Mouse (Mus musculus): ENCODE data around the gene Vps45. TPM values are rescaled to one million over a fixed set of nuclear protein-coding genes. Genes with fewer than 3 reads are reported as not detected.

Vps45 gene
- polyA plus RNA-seq, 1 experiment = 33.3 TPM

GRCm38 (mm10) chr3:96017461-96017860 lies 40.8 kb downstream of the Vps45 start:
- no peak for DNase-seq
- Histone ChIP-seq H3K27me3 (ENCODE audit: control insufficient read depth, insufficient read depth, low read length) (no peaks in the 10 kb centered on the region), H3K4me3 (replicated peaks; ENCODE audit: insufficient read depth, low read depth, low read length) (no peak overlapping the region), H3K27ac (ENCODE audit: insufficient read depth, low read length) (no peak overlapping the region), H3K4me1 (ENCODE audit: control insufficient read depth, insufficient read depth, low read length) (peaks cover 6% of the 10 kb centered on the region; the same call in 1 of the 2 replicates)
- TF ChIP-seq POLR2A (IDR thresholded peaks at IDR 0.05; ENCODE audit: borderline replicate concordance, insufficient read depth, low read length) (no peak), CTCF (IDR thresholded peaks at IDR 0.05; ENCODE audit: borderline replicate concordance, insufficient read depth, low read depth, low read length) (no peak)
- WGBS = 71% methylated on average over 5 of the region's 5 CpGs

- TF ChIP-seq CTCF (IDR thresholded peaks at IDR 0.05; ENCODE audit: borderline replicate concordance, insufficient read depth, low read depth, low read length) = no peak
- TF ChIP-seq POLR2A (IDR thresholded peaks at IDR 0.05; ENCODE audit: borderline replicate concordance, insufficient read depth, low read length) = no peak
Observed at GRCm38 (mm10) chr3:96016257-96016889, 41.9 kb downstream of the Vps45 start.

GRCm38 (mm10) chr3:96015681-96016080 lies 42.6 kb downstream of the Vps45 start:
- WGBS = 51% methylated on average over 2 of the region's 2 CpGs
- no peak for TF ChIP-seq CTCF (IDR thresholded peaks at IDR 0.05; ENCODE audit: borderline replicate concordance, insufficient read depth, low read depth, low read length)
- TF ChIP-seq POLR2A (IDR thresholded peaks at IDR 0.05; ENCODE audit: borderline replicate concordance, insufficient read depth, low read length) = no peak
- no peak for DNase-seq
- Histone ChIP-seq H3K4me3 (replicated peaks; ENCODE audit: insufficient read depth, low read depth, low read length) (no peak overlapping the region), H3K4me1 (ENCODE audit: control insufficient read depth, insufficient read depth, low read length) (peaks cover 9% of the 10 kb centered on the region; the same call in 1 of the 2 replicates), H3K27ac (ENCODE audit: insufficient read depth, low read length) (no peak overlapping the region), H3K27me3 (ENCODE audit: control insufficient read depth, insufficient read depth, low read length) (no peaks in the 10 kb centered on the region)

More at GRCm38 (mm10) chr3:96016257-96016889, 41.9 kb downstream of the Vps45 start:
- no peak for DNase-seq
- H3K4me1 ChIP-seq (ENCODE audit: control insufficient read depth, insufficient read depth, low read length) = peaks cover 9% of the 10 kb centered on the region; the same call in 1 of the 2 replicates
- H3K27ac ChIP-seq (ENCODE audit: insufficient read depth, low read length) = no peak overlapping the region
- WGBS = 97% methylated on average over 2 of the region's 2 CpGs
- H3K4me3 ChIP-seq (replicated peaks; ENCODE audit: insufficient read depth, low read depth, low read length) = no peak overlapping the region
- H3K27me3 ChIP-seq (ENCODE audit: control insufficient read depth, insufficient read depth, low read length) = no peaks in the 10 kb centered on the region

- 12% methylated on average over 5 of the region's 5 CpGs for WGBS
- peak in 1 of 2 experiments; percentile 71 for DNase-seq
Observed at GRCm38 (mm10) chr3:96012805-96013204, 45.5 kb downstream of the Vps45 start.

GRCm38 (mm10) chr3:96008463-96008862 lies 49.8 kb downstream of the Vps45 start:
- peak overlapping the region; percentile 23; the same call in 1 of the 2 replicates for H3K27ac ChIP-seq (ENCODE audit: insufficient read depth, low read length)
- WGBS = 3% methylated on average over 6 of the region's 6 CpGs
- DNase-seq = peak in 1 of 2 experiments; percentile 68
- H3K4me3 ChIP-seq (replicated peaks; ENCODE audit: insufficient read depth, low read depth, low read length) = no peak overlapping the region
- TF ChIP-seq POLR2A (IDR thresholded peaks at IDR 0.05; ENCODE audit: borderline replicate concordance, insufficient read depth, low read length) (no peak), CTCF (IDR thresholded peaks at IDR 0.05; ENCODE audit: borderline replicate concordance, insufficient read depth, low read depth, low read length) (no peak)
- no peaks in the 10 kb centered on the region for H3K27me3 ChIP-seq (ENCODE audit: control insufficient read depth, insufficient read depth, low read length)
- peaks cover 17% of the 10 kb centered on the region; the same call in 1 of the 2 replicates for H3K4me1 ChIP-seq (ENCODE audit: control insufficient read depth, insufficient read depth, low read length)

More at GRCm38 (mm10) chr3:96012805-96013204, 45.5 kb downstream of the Vps45 start:
- Histone ChIP-seq H3K27ac (ENCODE audit: insufficient read depth, low read length) (0 out of 2 replicates have a peak overlapping the region, but pooled peaks have one; percentile 50), H3K4me3 (replicated peaks; ENCODE audit: insufficient read depth, low read depth, low read length) (no peak overlapping the region), H3K4me1 (ENCODE audit: control insufficient read depth, insufficient read depth, low read length) (peaks cover 16% of the 10 kb centered on the region; the same call in 1 of the 2 replicates), H3K27me3 (ENCODE audit: control insufficient read depth, insufficient read depth, low read length) (no peaks in the 10 kb centered on the region)
- TF ChIP-seq CTCF (IDR thresholded peaks at IDR 0.05; ENCODE audit: borderline replicate concordance, insufficient read depth, low read depth, low read length) (no peak), POLR2A (IDR thresholded peaks at IDR 0.05; ENCODE audit: borderline replicate concordance, insufficient read depth, low read length) (no peak)

- DNase-seq = no peak
- peaks cover 28% of the 10 kb centered on the region for H3K4me1 ChIP-seq (ENCODE audit: control insufficient read depth, insufficient read depth, low read length)
- H3K27me3 ChIP-seq (ENCODE audit: control insufficient read depth, insufficient read depth, low read length) = no peaks in the 10 kb centered on the region
- no peak overlapping the region for H3K4me3 ChIP-seq (replicated peaks; ENCODE audit: insufficient read depth, low read depth, low read length)
- WGBS = 91% methylated on average over 1 of the region's 1 CpGs
- peak overlapping the region; percentile 13; the same call in 1 of the 2 replicates for H3K27ac ChIP-seq (ENCODE audit: insufficient read depth, low read length)
- no peak for TF ChIP-seq POLR2A (IDR thresholded peaks at IDR 0.05; ENCODE audit: borderline replicate concordance, insufficient read depth, low read length)
- TF ChIP-seq CTCF (IDR thresholded peaks at IDR 0.05; ENCODE audit: borderline replicate concordance, insufficient read depth, low read depth, low read length) = no peak
Observed at GRCm38 (mm10) chr3:96001560-96001959, 56.7 kb downstream of the Vps45 start.

- no peaks in the 10 kb centered on the region for H3K27me3 ChIP-seq (ENCODE audit: control insufficient read depth, insufficient read depth, low read length)
- no peak for TF ChIP-seq CTCF (IDR thresholded peaks at IDR 0.05; ENCODE audit: borderline replicate concordance, insufficient read depth, low read depth, low read length)
- TF ChIP-seq POLR2A (IDR thresholded peaks at IDR 0.05; ENCODE audit: borderline replicate concordance, insufficient read depth, low read length) = no peak
- DNase-seq = peak; percentile 59 to 69
- H3K27ac ChIP-seq (ENCODE audit: insufficient read depth, low read length) = peak overlapping the region; percentile 81
- 36% methylated on average over 9 of the region's 9 CpGs for WGBS
- H3K4me3 ChIP-seq (replicated peaks; ENCODE audit: insufficient read depth, low read depth, low read length) = no peak overlapping the region
- H3K4me1 ChIP-seq (ENCODE audit: control insufficient read depth, insufficient read depth, low read length) = peaks cover 28% of the 10 kb centered on the region
Observed at GRCm38 (mm10) chr3:96000921-96001501, 57.3 kb downstream of the Vps45 start.

Measured in cerebellum, adult 2 months (tissue).